Mouse (Mus musculus): Measurements from ENCODE around the gene Bst1. TPM values are rescaled to one million over a fixed set of nuclear protein-coding genes. Genes with fewer than 3 reads are reported as not detected.

Bst1 gene
- polyA plus RNA-seq (2012; ENCODE audit: low replicate concordance), result 0.44 and 1.0 TPM in 2 replicates

GRCm38 (mm10) chr5:43818695-43819094 lies at the start of gene Bst1:
Gene Bst1, plus strand, starts transcription at chr5:43818885.

GRCm38 (mm10) chr5:43821538-43821937 lies 2.9 kb downstream of the Bst1 start, which contains the start of gene Fbxl5:
Gene Fbxl5, minus strand, starts transcription at chr5:43821638.

GRCm38 (mm10) chr5:43868253-43868652 lies 49.6 kb downstream of the Bst1 start, which contains the start of gene Cd38:
Gene Cd38, plus strand, starts transcription at chr5:43868553.

Other genes starting within 250 kb of the Bst1 start
- 0.09 TPM in 1 of 2 replicates, not detected in the other for gene Cc2d2a, start 156.5 kb upstream of the Bst1 start, polyA plus RNA-seq (2012; ENCODE audit: low replicate concordance)
- gene Fbxl5, start 2.8 kb downstream of the Bst1 start, polyA plus RNA-seq (2012; ENCODE audit: low replicate concordance), result 7.1 and 21.2 TPM in 2 replicates
- 0.39 and 0.85 TPM in 2 replicates for gene Cd38, start 49.7 kb downstream of the Bst1 start, polyA plus RNA-seq (2012; ENCODE audit: low replicate concordance)
- 0.52 TPM in 1 of 2 replicates, not detected in the other for gene Gm7879, start 94.3 kb downstream of the Bst1 start, polyA plus RNA-seq (2012; ENCODE audit: low replicate concordance)
- gene Fgfbp1, start 162.9 kb downstream of the Bst1 start, polyA plus RNA-seq (2012; ENCODE audit: low replicate concordance), result not detected in 2 replicates

Data from leukemia stem cell, adult 10-12 weeks (primary cell).